Comparison of ENCODE assay signal across 21 mouse cellular contexts in genomic region chr10:81553807-81554755, GRCm38 (mm10). TPM values are rescaled to one million over a fixed set of nuclear protein-coding genes. Genes with fewer than 3 reads are reported as not detected.
A peak's percentile ranks its signal among the peaks of the same experiment; 100 is the strongest.
DNase-seq lines count a peak whose midpoint lies in the region; ATAC-seq and TF ChIP-seq lines count a peak whose summit lies in the region.
"Had no signal": no experiment of that assay in that cellular context is flagged by ENCODE, and none has a peak within 500 bp of the region (broad histone marks: within the 10 kb centered on the region; RNA-seq: fewer than 3 reads in every experiment).

No protein-coding gene starts in this region.

- no peak overlapping the region for H3K4me2 ChIP-seq in kidney, embryonic 15.5 days
- no peak overlapping the region for H3K4me2 ChIP-seq in forebrain, embryonic 11.5 days (ENCODE audit: low read depth, low read length, severe bottlenecking)
- H3K4me2 ChIP-seq: heart, embryonic 13.5 days; hindbrain, embryonic 15.5 days had no signal

- WGBS in kidney, embryonic 15.5 days: 79% methylated on average over 6 of the region's 6 CpGs
- WGBS in forebrain, embryonic 11.5 days: 85% methylated on average over 6 of the region's 6 CpGs

- H3K9ac ChIP-seq in ES-E14 (ENCODE audit: insufficient read depth, low read depth, low read length, poor library complexity, severe bottlenecking): no peak overlapping the region; the same call in 1 of the 2 replicates
- no peak overlapping the region for H3K9ac ChIP-seq in kidney, embryonic 15.5 days
- no peak overlapping the region for H3K9ac ChIP-seq in forebrain, embryonic 11.5 days (ENCODE audit: low read length)
- H3K9ac ChIP-seq: heart, embryonic 13.5 days; hindbrain, embryonic 15.5 days had no signal

- no peaks in the 10 kb centered on the region for H3K27me3 ChIP-seq in kidney, embryonic 15.5 days
- H3K27me3 ChIP-seq in forebrain, embryonic 11.5 days (ENCODE audit: control insufficient read depth, insufficient read depth, low read length): no peaks in the 10 kb centered on the region; the same call in 1 of the 2 replicates
- H3K27me3 ChIP-seq: heart, embryonic 13.5 days; hindbrain, embryonic 15.5 days had no signal

- no peak for ATAC-seq in kidney, embryonic 15.5 days (replicated peaks; ENCODE audit: low FRiP score)
- ATAC-seq in forebrain, embryonic 11.5 days (replicated peaks; ENCODE audit: low FRiP score): no peak
- ATAC-seq: forebrain, embryonic 14.5 days; intestine, embryonic 16.5 days had no signal

- H3K4me1 ChIP-seq in ES-E14 (ENCODE audit: control insufficient read depth in 2 of 2, insufficient read depth in 2 of 2, low read length in 2 of 2, poor library complexity in 1 of 2): peaks cover 3 to 11% of the 10 kb centered on the region in 2 experiments; a peak in 2 of 4 replicates
- peaks cover 25% of the 10 kb centered on the region for H3K4me1 ChIP-seq in kidney, embryonic 15.5 days
- H3K4me1 ChIP-seq in forebrain, embryonic 11.5 days (replicated peaks; ENCODE audit: control insufficient read depth, insufficient read depth, low read length): no peaks in the 10 kb centered on the region

- no peaks in the 10 kb centered on the region for H3K36me3 ChIP-seq in ES-E14 (ENCODE audit: control insufficient read depth, insufficient read depth, low read length, poor library complexity, severe bottlenecking)
- no peaks in the 10 kb centered on the region for H3K36me3 ChIP-seq in kidney, embryonic 15.5 days
- no peaks in the 10 kb centered on the region for H3K36me3 ChIP-seq in forebrain, embryonic 11.5 days (ENCODE audit: control insufficient read depth, insufficient read depth, low read length)
- H3K36me3 ChIP-seq: embryonic facial prominence, embryonic 10.5 days; heart, embryonic 13.5 days; hindbrain, embryonic 15.5 days had no signal

- DNase-seq in cerebellum, adult 9-10 months: peak; percentile 39
- no peak for DNase-seq in cerebellum, adult 8-10 months
- DNase-seq in spleen, postnatal 36 days (ENCODE audit: low spot score in 2 of 2): peak; percentile 59 to 64
- DNase-seq in spleen, adult 18-20 months: no peak
- DNase-seq in ES-E14 (ENCODE audit: low read depth, low spot score): no peak
- no peak for DNase-seq in embryo, embryonic 11 days
- DNase-seq in forebrain, embryonic 11.5 days (ENCODE audit: low spot score): no peak
- DNase-seq: adrenal gland, adult 8-10 months; adrenal gland, postnatal 36 days; cerebellum, adult 11 months; cerebellum, postnatal 36 days; gastrocnemius, adult 2 months; gastrocnemius, postnatal 36 days; heart, adult 11 months; heart, postnatal 36 days had no signal

- peak overlapping the region; percentile 5; the same call in 1 of the 2 replicates for H3K27ac ChIP-seq in ES-E14 (ENCODE audit: insufficient read depth, low read depth, low read length, poor library complexity, severe bottlenecking)
- no peak overlapping the region for H3K27ac ChIP-seq in kidney, embryonic 15.5 days
- H3K27ac ChIP-seq in forebrain, embryonic 11.5 days (ENCODE audit: low read depth, low read length): no peak overlapping the region
- H3K27ac ChIP-seq: embryonic facial prominence, embryonic 10.5 days; gastrocnemius, adult 2 months; heart, embryonic 13.5 days; hindbrain, embryonic 15.5 days had no signal

- H3K9me3 ChIP-seq in ES-E14 (ENCODE audit: control insufficient read depth, insufficient read depth, low read depth, low read length): no peaks in the 10 kb centered on the region
- H3K9me3 ChIP-seq in kidney, embryonic 15.5 days (replicated peaks): no peaks in the 10 kb centered on the region
- H3K9me3 ChIP-seq in forebrain, embryonic 11.5 days (ENCODE audit: control insufficient read depth, low read length): no peaks in the 10 kb centered on the region
- H3K9me3 ChIP-seq: heart, embryonic 13.5 days; hindbrain, embryonic 15.5 days had no signal

- H3K4me3 ChIP-seq in ES-E14 (ENCODE audit: insufficient read depth in 1 of 2, low read depth in 1 of 2, low read length in 2 of 2, poor library complexity in 1 of 2, severe bottlenecking in 1 of 2): no peak overlapping the region
- H3K4me3 ChIP-seq in kidney, embryonic 15.5 days (replicated peaks): no peak overlapping the region
- H3K4me3 ChIP-seq in forebrain, embryonic 11.5 days (ENCODE audit: low read depth, low read length): no peak overlapping the region
- H3K4me3 ChIP-seq: embryonic facial prominence, embryonic 10.5 days; gastrocnemius, adult 2 months; heart, embryonic 13.5 days; hindbrain, embryonic 15.5 days had no signal

- in situ Hi-C loops in ES-E14 (cut with MboI; ENCODE audit: low sequenced_read_pairs in 2 of 2, unreplicated experiment in 2 of 2): no loop called here

TF ChIP-seq in ES-E14, 5 proteins besides CTCF, POLR2A, EP300 and RAD21:
- TF ChIP-seq HCFC1 (IDR thresholded peaks at IDR 0.05; ENCODE audit: borderline replicate concordance, insufficient read depth, low read length) (no peak), ZNF384 (IDR thresholded peaks at IDR 0.05; ENCODE audit: low read depth, low read length) (no peak), CHD2 (IDR thresholded peaks at IDR 0.05; ENCODE audit: low read depth, low read length) (no peak), ZC3H11A (IDR thresholded peaks at IDR 0.05; ENCODE audit: borderline replicate concordance, low read depth, low read length) (no peak), MAFK (IDR thresholded peaks at IDR 0.05; ENCODE audit: insufficient read depth, low read depth, low read length) (no peak)

RNA-seq across cellular contexts. Expression of gene Aes, which starts 5.2 kb away (rescaled TPM):
- 102 and 145 TPM in 2 replicates for total RNA-seq in ES-E14 (2012; rRNA removed)
- polyA plus RNA-seq in kidney, embryonic 15.5 days (2015; fragmentation: Nextera tagmentation; extraction: Ambion mirVana): 535 and 630 TPM in 2 replicates
- polyA plus RNA-seq in forebrain, embryonic 11.5 days (2014; fragmentation: Nextera tagmentation; extraction: Ambion mirVana): 324 and 355 TPM in 2 replicates

RNA-seq across cellular contexts. Expression of gene Gna11, which starts 9.1 kb away (rescaled TPM):
- 52.1 and 53.4 TPM in 2 replicates for total RNA-seq in ES-E14 (2012; rRNA removed)
- polyA plus RNA-seq in kidney, embryonic 15.5 days (2015; fragmentation: Nextera tagmentation; extraction: Ambion mirVana): 79.0 and 88.6 TPM in 2 replicates
- polyA plus RNA-seq in forebrain, embryonic 11.5 days (2014; fragmentation: Nextera tagmentation; extraction: Ambion mirVana): 77.1 and 84.5 TPM in 2 replicates

RNA-seq across cellular contexts. Expression of gene Tle2, which starts 20.3 kb away (rescaled TPM):
- 2.4 and 2.6 TPM in 2 replicates for total RNA-seq in ES-E14 (2012; rRNA removed)
- polyA plus RNA-seq in kidney, embryonic 15.5 days (2015; fragmentation: Nextera tagmentation; extraction: Ambion mirVana): 39.3 and 45.6 TPM in 2 replicates
- 7.2 and 8.1 TPM in 2 replicates for polyA plus RNA-seq in forebrain, embryonic 11.5 days (2014; fragmentation: Nextera tagmentation; extraction: Ambion mirVana)

RNA-seq across cellular contexts. Expression of gene Gna15, which starts 30.1 kb away (rescaled TPM):
- 11.8 and 16.6 TPM in 2 replicates for total RNA-seq in ES-E14 (2012; rRNA removed)
- polyA plus RNA-seq in kidney, embryonic 15.5 days (2015; fragmentation: Nextera tagmentation; extraction: Ambion mirVana): 0.89 and 1.00 TPM in 2 replicates
- polyA plus RNA-seq in forebrain, embryonic 11.5 days (2014; fragmentation: Nextera tagmentation; extraction: Ambion mirVana): 0.45 and 0.68 TPM in 2 replicates

RNA-seq across cellular contexts. Expression of gene Tle6, which starts 46.8 kb away (rescaled TPM):
- 17.7 and 22.0 TPM in 2 replicates for total RNA-seq in ES-E14 (2012; rRNA removed)
- 15.6 and 16.8 TPM in 2 replicates for polyA plus RNA-seq in kidney, embryonic 15.5 days (2015; fragmentation: Nextera tagmentation; extraction: Ambion mirVana)
- polyA plus RNA-seq in forebrain, embryonic 11.5 days (2014; fragmentation: Nextera tagmentation; extraction: Ambion mirVana): 3.9 and 7.7 TPM in 2 replicates

Comparison
In these comparisons a context has a peak if more than half of its experiments do, and no peak if none do; other contexts are left out.
1. DNase-seq: peak in cerebellum, adult 9-10 months (single experiment) and spleen, postnatal 36 days (2 of 2); none in cerebellum, adult 8-10 months (single experiment), spleen, adult 18-20 months (0 of 2), ES-E14 (single experiment), embryo, embryonic 11 days (single experiment) and forebrain, embryonic 11.5 days (single experiment).